Mouse (Mus musculus) splenic B cell, adult 2 months (primary cell): Measurements from ENCODE around the gene 1810062G17Rik.

Experiments
- DNase-seq: peaks from one replicate; pipeline ENCODE4 v3.0.0-alpha.2; 2011; ENCODE audit warnings: low read depth, low spot score
- H3K27me3 ChIP-seq: 2 replicates; pipeline ENCODE4 v1.6.1; 2012; ENCODE audit warnings: mild to moderate bottlenecking, low read length, moderate library complexity, mixed read lengths; ENCODE audit not compliant: control insufficient read depth, poor library complexity, insufficient read depth, severe bottlenecking
- H3K36me3 ChIP-seq: 2 replicates; pipeline ENCODE4 v1.6.1; 2012; ENCODE audit warnings: mild to moderate bottlenecking, low read length, moderate library complexity, mixed read lengths; ENCODE audit not compliant: control insufficient read depth, poor library complexity, insufficient read depth, severe bottlenecking

The 1810062G17Rik gene

GRCm38 (mm10) chr3:36505809-36506735, 30.3 kb downstream of the 1810062G17Rik start:
- Histone ChIP-seq H3K27me3 (no peaks in the 10 kb centered on the region), H3K36me3 (no peaks in the 10 kb centered on the region)
- no peak for DNase-seq

GRCm38 (mm10) chr3:36511491-36511890, 35.8 kb downstream of the 1810062G17Rik start:
- DNase-seq: no peak
- H3K27me3 ChIP-seq: no peaks in the 10 kb centered on the region
- no peaks in the 10 kb centered on the region for H3K36me3 ChIP-seq

GRCm38 (mm10) chr3:36516196-36516595, 40.5 kb downstream of the 1810062G17Rik start:
- H3K27me3 ChIP-seq: no peaks in the 10 kb centered on the region
- H3K36me3 ChIP-seq: no peaks in the 10 kb centered on the region
- DNase-seq: no peak

GRCm38 (mm10) chr3:36521073-36522060, 45.6 kb downstream of the 1810062G17Rik start, which contains the start of gene Gm11549:
Gm11549 (minus strand) TSS chr3:36521813.
- H3K36me3 ChIP-seq: no peaks in the 10 kb centered on the region
- H3K27me3 ChIP-seq: no peaks in the 10 kb centered on the region; the same call in 1 of the 2 replicates
- no peak for DNase-seq

DNA sequence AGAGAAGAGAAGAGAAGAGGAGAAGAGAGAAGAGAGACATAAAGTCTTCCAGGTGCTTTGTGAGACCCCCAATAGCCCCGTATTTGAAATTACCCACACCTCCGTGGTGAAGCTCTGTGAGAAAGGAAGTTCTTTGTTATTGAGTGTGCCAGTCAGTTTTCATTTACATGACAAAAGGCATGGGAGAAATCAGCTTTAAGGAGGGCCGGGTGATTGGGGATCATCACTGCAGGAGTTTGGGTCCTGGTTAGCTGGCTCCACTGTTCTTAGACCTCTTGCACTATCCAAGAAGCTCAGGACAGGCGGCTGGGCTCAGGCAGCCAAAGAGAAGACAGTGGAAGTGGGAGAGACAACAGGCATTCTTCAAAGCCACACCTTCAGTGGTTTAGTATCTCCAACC, 46.4 kb downstream of the 1810062G17Rik start:
- H3K36me3 ChIP-seq: no peaks in the 10 kb centered on the region
- no peak for DNase-seq
- H3K27me3 ChIP-seq: no peaks in the 10 kb centered on the region; the same call in 1 of the 2 replicates

DNA sequence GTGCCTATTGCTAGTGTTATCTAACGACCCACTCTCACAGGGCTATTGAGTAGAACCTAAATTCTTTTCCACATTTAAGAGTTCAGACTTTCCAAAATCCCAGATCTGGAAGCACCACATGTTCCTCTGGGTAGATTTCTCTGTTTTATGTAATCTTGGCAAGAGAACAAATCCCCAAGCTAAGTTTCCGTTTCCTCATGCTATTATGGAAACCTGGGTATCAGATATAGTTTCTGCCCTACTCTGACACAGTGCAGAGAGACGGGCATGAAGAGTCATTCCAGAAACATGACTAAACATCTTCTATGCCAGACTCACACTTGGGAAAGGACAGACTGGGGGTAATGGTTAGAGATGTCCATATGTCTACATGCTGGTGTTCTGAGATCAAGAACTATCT, 48.7 kb downstream of the 1810062G17Rik start:
- no peak for DNase-seq
- Histone ChIP-seq H3K36me3 (no peaks in the 10 kb centered on the region), H3K27me3 (no peaks in the 10 kb centered on the region; the same call in 1 of the 2 replicates)

GRCm38 (mm10) chr3:36530345-36530744, 54.6 kb downstream of the 1810062G17Rik start:
- Histone ChIP-seq H3K36me3 (no peaks in the 10 kb centered on the region), H3K27me3 (no peaks in the 10 kb centered on the region)
- DNase-seq: no peak

DNA sequence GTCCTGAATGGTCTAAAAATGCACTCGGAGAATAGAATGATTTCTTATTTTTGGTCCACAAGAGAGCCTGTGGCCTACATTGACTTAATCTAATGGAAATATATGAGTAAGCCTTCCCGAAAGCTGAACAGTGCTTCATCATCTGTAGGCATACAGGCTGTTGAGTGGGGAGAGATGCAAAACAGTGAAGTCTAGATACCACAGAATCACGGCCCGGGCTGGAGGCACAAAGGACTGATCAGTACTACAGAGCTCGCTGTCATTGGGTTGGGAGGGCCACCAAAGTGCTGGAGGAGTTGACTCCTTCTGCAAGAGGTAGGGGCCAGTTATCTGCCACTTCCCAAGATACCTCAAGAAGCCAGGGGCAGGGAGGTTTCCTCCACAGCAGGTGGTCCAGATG, 55.0 kb downstream of the 1810062G17Rik start:
- no peaks in the 10 kb centered on the region for H3K27me3 ChIP-seq
- DNase-seq: no peak

GRCm38 (mm10) chr3:36531242-36531641, 55.5 kb downstream of the 1810062G17Rik start:
- H3K36me3 ChIP-seq: no peaks in the 10 kb centered on the region
- no peak for DNase-seq
- H3K27me3 ChIP-seq: no peaks in the 10 kb centered on the region

More for the DNA sequence above, 55.0 kb downstream of the 1810062G17Rik start:
- no peaks in the 10 kb centered on the region for H3K36me3 ChIP-seq
